Mouse (Mus musculus) megakaryocyte, embryonic 14.5 days (primary cell): Measurements from ENCODE around the gene Slc11a1. TPM values are rescaled to one million over a fixed set of nuclear protein-coding genes. Genes with fewer than 3 reads are reported as not detected.
"Not testable (repeated sequence)": the region's sequence is repeated elsewhere in the genome, so short reads cannot be mapped to it uniquely, and the experiment has no call there.

ENCODE experiments used
- H3K27me3 ChIP-seq: replicated peaks from 2 replicates; pipeline ENCODE3; 2012; ENCODE audit warnings: inconsistent platforms
- H3K36me3 ChIP-seq: replicated peaks from 2 replicates; pipeline ENCODE3; 2012; ENCODE audit warnings: low read length, inconsistent platforms, mixed read lengths
- H3K4me1 ChIP-seq: 2 replicates; pipeline ENCODE4 v1.6.1; 2012; ENCODE audit warnings: inconsistent platforms
- H3K4me3 ChIP-seq: replicated peaks from 2 replicates; pipeline ENCODE3; 2012; ENCODE audit warnings: moderate library complexity, mild to moderate bottlenecking, inconsistent platforms
- H3K9me3 ChIP-seq: 2 replicates; pipeline ENCODE4 v1.6.1; 2012; ENCODE audit warnings: inconsistent platforms
- FLI1 ChIP-seq: IDR thresholded peaks from 2 replicates; pipeline ENCODE4 v1.6.1; 2012; ENCODE audit warnings: low read length, inconsistent platforms, mixed read lengths
- GATA1 ChIP-seq: IDR thresholded peaks from 3 replicates; pipeline ENCODE4 v1.6.1; 2012; ENCODE audit warnings: mixed read lengths, low read length, inconsistent platforms, borderline replicate concordance
- polyA plus RNA-seq: library from polyadenylated mRNA; stranded (reverse); fragments of >175 nt; gene quantifications from 2 replicates; pipeline ENCODE4 v1.2.3, GENCODE M21; 2012; ENCODE audit warnings: low replicate concordance; ENCODE audit not compliant: insufficient read depth

The Slc11a1 gene
- polyA plus RNA-seq, 1 experiment = 57.9 TPM

DNA sequence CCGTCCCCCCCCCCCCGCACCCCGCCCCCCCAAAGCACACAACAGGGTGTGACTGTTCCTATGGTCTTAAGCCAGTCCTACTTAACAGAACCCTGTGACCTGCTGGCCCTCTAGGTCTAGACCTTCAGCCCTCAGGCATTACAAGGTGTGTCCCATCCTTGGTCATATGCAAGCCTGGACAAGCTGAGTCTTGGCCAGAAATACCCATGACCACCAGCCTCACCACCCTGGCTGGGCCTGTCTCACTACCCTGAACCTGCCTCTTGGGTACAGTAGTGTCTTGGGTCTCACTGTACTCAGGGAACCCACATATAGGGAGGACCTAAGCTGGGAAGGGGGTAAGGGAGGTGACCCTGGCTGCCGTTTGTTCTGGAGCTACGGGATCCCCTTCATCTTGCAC, 37.0 kb upstream of the Slc11a1 start:
- no peak for TF ChIP-seq GATA1
- no peak for TF ChIP-seq FLI1
- peaks cover 8% of the 10 kb centered on the region; the same call in 1 of the 2 replicates for H3K9me3 ChIP-seq
- no peaks in the 10 kb centered on the region for H3K36me3 ChIP-seq
- peaks cover 54% of the 10 kb centered on the region for H3K27me3 ChIP-seq
- no peak overlapping the region for H3K4me3 ChIP-seq
- peaks cover 59% of the 10 kb centered on the region for H3K4me1 ChIP-seq

- Histone ChIP-seq H3K9me3 (peaks cover 8% of the 10 kb centered on the region; the same call in 1 of the 2 replicates), H3K4me1 (peaks cover 60% of the 10 kb centered on the region), H3K27me3 (peaks cover 53% of the 10 kb centered on the region), H3K4me3 (no peak overlapping the region), H3K36me3 (no peaks in the 10 kb centered on the region)
- TF ChIP-seq FLI1 = no peak
- TF ChIP-seq GATA1 = no peak
Observed at GRCm38 (mm10) chr1:74338626-74339025, 36.4 kb upstream of the Slc11a1 start.

GRCm38 (mm10) chr1:74339917-74340316, 35.1 kb upstream of the Slc11a1 start:
- no peaks in the 10 kb centered on the region for H3K36me3 ChIP-seq
- peaks cover 57% of the 10 kb centered on the region for H3K27me3 ChIP-seq
- H3K4me1 ChIP-seq = peaks cover 69% of the 10 kb centered on the region
- no peak for TF ChIP-seq GATA1
- no peak for TF ChIP-seq FLI1
- no peak overlapping the region for H3K4me3 ChIP-seq
- peaks cover 8% of the 10 kb centered on the region; the same call in 1 of the 2 replicates for H3K9me3 ChIP-seq

DNA sequence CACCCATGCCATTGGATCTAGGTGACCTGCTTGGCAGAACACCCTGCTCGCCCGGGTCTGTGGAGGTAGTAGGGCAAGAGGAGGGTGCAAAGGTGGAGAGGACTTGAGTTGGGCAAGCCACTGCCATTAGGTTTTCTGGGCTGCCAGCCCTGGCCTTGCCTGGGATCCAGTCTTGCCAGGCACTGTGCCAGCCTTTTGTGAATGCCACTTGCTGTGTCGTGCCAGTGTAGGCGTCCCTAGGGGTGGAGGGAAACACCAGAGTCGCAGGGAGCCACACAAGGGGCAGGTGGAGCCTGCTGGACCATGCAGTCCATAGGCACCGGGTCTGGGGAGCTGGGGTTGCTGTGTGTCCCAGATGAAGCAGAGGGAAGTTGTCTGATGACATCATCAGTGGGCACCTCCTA, 34.6 kb upstream of the Slc11a1 start:
- Histone ChIP-seq H3K27me3 (peaks cover 56% of the 10 kb centered on the region), H3K4me1 (peaks cover 65% of the 10 kb centered on the region), H3K9me3 (peaks cover 8% of the 10 kb centered on the region; the same call in 1 of the 2 replicates), H3K4me3 (no peak overlapping the region), H3K36me3 (no peaks in the 10 kb centered on the region)
- TF ChIP-seq FLI1 = no peak
- TF ChIP-seq GATA1 = no peak

DNA sequence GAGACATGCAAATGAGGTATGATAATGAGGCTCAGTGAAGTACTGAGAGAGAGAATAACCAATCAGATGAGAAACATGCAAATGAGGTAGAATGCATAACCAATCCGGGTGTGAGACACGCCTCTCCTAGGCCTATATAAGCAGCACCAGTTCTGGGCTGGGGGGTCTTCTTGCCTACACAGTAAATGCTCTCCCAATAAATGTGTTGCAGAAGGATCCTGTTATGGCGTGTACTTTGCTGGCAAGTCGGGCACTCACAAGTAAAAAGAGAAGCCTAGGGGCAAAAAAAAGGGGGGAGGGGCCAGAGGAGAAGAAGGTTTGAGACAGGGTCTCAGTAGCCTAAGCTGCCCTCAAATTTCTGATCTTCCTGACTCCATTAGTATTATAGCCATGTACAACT, 34.0 kb upstream of the Slc11a1 start:
- Histone ChIP-seq H3K4me1 (peaks cover 64% of the 10 kb centered on the region), H3K27me3 (peaks cover 52% of the 10 kb centered on the region)
- not testable (repeated sequence) for H3K9me3 ChIP-seq, H3K4me3 ChIP-seq, H3K36me3 ChIP-seq

- Histone ChIP-seq H3K4me3 (no peak overlapping the region), H3K4me1 (peaks cover 63% of the 10 kb centered on the region), H3K9me3 (peaks cover 5% of the 10 kb centered on the region; the same call in 1 of the 2 replicates), H3K36me3 (no peaks in the 10 kb centered on the region), H3K27me3 (peaks cover 50% of the 10 kb centered on the region)
- TF ChIP-seq FLI1 = no peak
- TF ChIP-seq GATA1 = no peak
Observed at GRCm38 (mm10) chr1:74341898-74342297, 33.1 kb upstream of the Slc11a1 start.

DNA sequence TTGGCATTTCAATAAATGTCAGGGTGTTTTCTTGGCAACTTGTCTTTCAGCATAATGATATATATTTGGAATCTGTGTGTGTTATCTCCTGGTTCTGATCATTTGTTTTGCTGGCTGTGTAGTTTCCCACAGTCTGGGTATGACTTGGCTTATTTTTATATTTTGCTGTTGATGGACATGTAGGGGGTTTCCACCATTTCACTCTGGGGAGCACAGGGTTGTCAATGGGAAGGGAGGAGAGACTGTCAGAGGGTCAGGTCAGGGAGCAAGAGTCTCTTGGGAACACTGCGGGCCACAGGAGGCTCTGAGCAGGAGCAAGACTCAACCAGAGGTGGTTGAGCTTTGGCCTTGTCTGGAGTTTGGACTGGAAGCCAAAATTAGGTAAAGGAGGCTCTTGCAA, 32.7 kb upstream of the Slc11a1 start:
- no peaks in the 10 kb centered on the region for H3K36me3 ChIP-seq

GRCm38 (mm10) chr1:74343161-74343560, 31.8 kb upstream of the Slc11a1 start:
- Histone ChIP-seq H3K27me3 (peaks cover 49% of the 10 kb centered on the region), H3K4me3 (no peak overlapping the region), H3K36me3 (no peaks in the 10 kb centered on the region), H3K9me3 (peaks cover 5% of the 10 kb centered on the region; the same call in 1 of the 2 replicates), H3K4me1 (peaks cover 54% of the 10 kb centered on the region)
- TF ChIP-seq FLI1 (no peak), GATA1 (no peak)

More for the DNA sequence above, 32.7 kb upstream of the Slc11a1 start:
- TF ChIP-seq GATA1 (no peak), FLI1 (no peak)
- peaks cover 49% of the 10 kb centered on the region for H3K27me3 ChIP-seq
- H3K4me1 ChIP-seq = peaks cover 59% of the 10 kb centered on the region
- no peak overlapping the region for H3K4me3 ChIP-seq
- peaks cover 5% of the 10 kb centered on the region; the same call in 1 of the 2 replicates for H3K9me3 ChIP-seq

- H3K9me3 ChIP-seq = peaks cover 5% of the 10 kb centered on the region; the same call in 1 of the 2 replicates
- H3K4me1 ChIP-seq = peaks cover 42% of the 10 kb centered on the region
- no peak for TF ChIP-seq GATA1
- TF ChIP-seq FLI1 = no peak
Observed at GRCm38 (mm10) chr1:74344163-74344916, 30.7 kb upstream of the Slc11a1 start.

GRCm38 (mm10) chr1:74351185-74351769, 23.7 kb upstream of the Slc11a1 start:
- peaks cover 68% of the 10 kb centered on the region for H3K27me3 ChIP-seq
- peaks cover 24% of the 10 kb centered on the region for H3K4me1 ChIP-seq
- no peaks in the 10 kb centered on the region for H3K9me3 ChIP-seq
- no peak overlapping the region for H3K4me3 ChIP-seq
- no peak for TF ChIP-seq GATA1
- TF ChIP-seq FLI1 = no peak
- no peaks in the 10 kb centered on the region for H3K36me3 ChIP-seq

More at GRCm38 (mm10) chr1:74344163-74344916, 30.7 kb upstream of the Slc11a1 start:
- no peak overlapping the region for H3K4me3 ChIP-seq
- no peaks in the 10 kb centered on the region for H3K36me3 ChIP-seq
- peaks cover 50% of the 10 kb centered on the region for H3K27me3 ChIP-seq
